Mouse (Mus musculus): Measurements from ENCODE around the gene Icam4.

- TF ChIP-seq CTCF (IDR thresholded peaks at IDR 0.05; ENCODE audit: extremely low read depth, insufficient read depth, insufficient read length, insufficient replicate concordance) = no peak
- no peak for TF ChIP-seq POLR2A (IDR thresholded peaks at IDR 0.05; ENCODE audit: low read depth, low read length)
Observed at GRCm38 (mm10) chr9:21041308-21041707, 12.1 kb downstream of the Icam4 start.

Measured in spleen, adult 2 months (tissue).